Mouse (Mus musculus) megakaryocyte-erythroid progenitor cell, adult 5-6 weeks (primary cell): Measurements from ENCODE around the gene Zc3h18. TPM values are rescaled to one million over a fixed set of nuclear protein-coding genes. Genes with fewer than 3 reads are reported as not detected.
A peak's percentile ranks its signal among the peaks of the same experiment; 100 is the strongest.

Experiments
- ATAC-seq: replicated peaks from 2 replicates; pipeline ENCODE4 v1.8.0; 2016; ENCODE audit warnings: mild to moderate bottlenecking, inconsistent platforms; ENCODE audit not compliant: severe bottlenecking, poor library complexity, low FRiP score, low TSS enrichment
- total RNA-seq, 2 experiments: library from RNA; stranded (forward) in 1 of 2; stranded (reverse) in 1 of 2; fragments of 200-1000, 215-1000 nt in 1 of 2; fragments of >200 nt in 1 of 2; fragmentation: Nextera tagmentation in 1 of 2; gene quantifications; 2 replicates each; pipeline ENCODE4 v1.2.3; 2014 to 2017

The Zc3h18 gene
- total RNA-seq, 2 experiments from 2014 or later = 77.5 to 93.2 TPM

- no peak for ATAC-seq
Observed at GRCm38 (mm10) chr8:122345181-122346095, 31.0 kb upstream of the Zc3h18 start.

GRCm38 (mm10) chr8:122347811-122348552 lies 28.4 kb upstream of the Zc3h18 start:
- ATAC-seq = peak; percentile 22; the same call in 1 of the 2 replicates

GRCm38 (mm10) chr8:122349357-122350297 lies 26.8 kb upstream of the Zc3h18 start:
- ATAC-seq = peak; percentile 74

GRCm38 (mm10) chr8:122350309-122351089 lies 25.9 kb upstream of the Zc3h18 start:
- no peak for ATAC-seq

GRCm38 (mm10) chr8:122354157-122354556 lies 22.3 kb upstream of the Zc3h18 start:
- no peak for ATAC-seq

- no peak for ATAC-seq
Observed at GRCm38 (mm10) chr8:122355642-122356606, 20.5 kb upstream of the Zc3h18 start.

GRCm38 (mm10) chr8:122357202-122357601 lies 19.2 kb upstream of the Zc3h18 start:
- ATAC-seq = no peak

GRCm38 (mm10) chr8:122357641-122358040 lies 18.8 kb upstream of the Zc3h18 start:
- no peak for ATAC-seq

DNA sequence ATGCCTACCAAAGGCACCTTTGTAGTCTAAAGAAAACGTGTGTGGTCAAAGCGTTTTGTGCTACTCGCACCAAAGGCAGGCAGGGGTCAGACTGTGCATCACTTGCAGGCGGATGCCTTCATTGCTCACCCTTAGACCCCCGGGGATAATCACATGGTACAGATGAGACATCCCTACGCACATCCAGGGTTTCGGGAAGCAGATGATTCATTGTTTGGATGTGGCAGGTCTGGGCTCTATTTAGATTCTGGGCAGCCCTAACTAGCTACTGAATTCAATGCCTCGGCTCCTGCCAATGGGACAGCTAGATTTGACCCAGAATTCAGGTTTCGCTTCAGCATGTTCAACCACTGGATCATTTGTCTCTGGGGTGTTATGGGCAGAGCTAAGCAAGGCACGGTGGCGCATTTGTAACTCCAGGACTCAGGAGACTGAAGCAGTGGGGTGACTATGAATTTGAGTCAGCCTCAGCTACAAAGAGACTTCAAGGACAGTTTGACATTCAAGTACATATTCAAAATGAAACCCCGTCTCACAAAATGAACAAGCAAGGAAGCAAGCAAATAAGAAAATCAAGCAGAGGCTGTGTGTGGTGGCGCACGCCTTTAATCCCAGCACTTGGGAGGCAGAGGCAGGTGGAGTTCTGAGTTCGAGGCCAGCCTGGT lies 17.2 kb upstream of the Zc3h18 start:
- no peak for ATAC-seq

DNA sequence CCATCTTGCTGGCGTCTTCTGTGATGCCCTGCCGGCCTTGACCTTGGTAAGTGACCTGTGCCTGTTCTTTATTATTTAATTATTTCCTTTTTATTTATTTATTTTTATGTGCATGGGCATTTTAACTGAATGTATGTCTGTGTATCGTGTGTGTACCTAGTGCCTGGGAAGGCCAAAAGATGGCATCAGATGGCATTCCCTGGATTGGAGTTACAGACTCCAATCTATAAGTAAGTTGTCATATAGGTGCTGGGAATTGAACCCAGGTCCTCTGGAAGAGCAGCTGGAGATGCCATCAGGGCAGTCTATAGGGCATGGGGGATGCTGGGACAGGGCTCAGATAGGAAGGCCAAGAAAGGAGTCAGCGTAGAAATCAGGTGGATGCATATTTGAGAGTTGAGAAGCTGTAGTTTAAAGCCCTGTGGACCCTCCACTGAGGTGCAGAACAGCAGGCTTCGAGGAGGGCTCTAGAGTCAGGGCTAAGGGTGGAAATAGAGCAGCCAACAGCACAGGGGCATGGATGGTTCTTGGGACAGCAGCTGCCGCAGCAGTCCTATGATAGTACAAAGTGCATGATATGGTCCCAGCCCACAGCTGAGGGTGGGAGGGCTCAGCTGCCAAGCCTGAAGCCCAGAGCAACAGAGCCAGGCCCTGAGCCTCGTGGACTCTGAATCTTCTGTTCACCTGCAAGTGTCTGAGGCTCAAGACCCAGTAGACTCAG lies 15.6 kb upstream of the Zc3h18 start, which contains the start of gene Trhr2:
TSS of gene Trhr2 (minus strand) at position 51 of the 721 bp plus-strand sequence.
- ATAC-seq = no peak

DNA sequence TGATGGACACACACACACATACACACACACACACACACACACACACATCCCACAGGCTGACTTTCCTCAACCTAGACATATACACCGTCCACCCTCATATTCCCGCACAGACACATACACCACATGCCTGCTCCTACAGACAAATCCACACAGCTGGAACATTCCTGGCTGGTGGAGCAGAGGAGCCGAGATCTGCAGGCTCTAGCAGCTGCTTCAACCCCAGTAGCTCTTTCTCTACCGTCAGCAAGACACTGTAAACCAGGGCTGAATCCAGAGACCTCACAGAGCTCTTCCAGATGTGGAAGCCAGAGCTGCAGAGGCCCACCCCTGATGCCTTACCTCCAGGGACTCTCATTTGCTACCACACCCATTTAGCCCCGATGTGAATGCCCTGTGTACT lies 14.1 kb upstream of the Zc3h18 start:
- no peak for ATAC-seq

DNA sequence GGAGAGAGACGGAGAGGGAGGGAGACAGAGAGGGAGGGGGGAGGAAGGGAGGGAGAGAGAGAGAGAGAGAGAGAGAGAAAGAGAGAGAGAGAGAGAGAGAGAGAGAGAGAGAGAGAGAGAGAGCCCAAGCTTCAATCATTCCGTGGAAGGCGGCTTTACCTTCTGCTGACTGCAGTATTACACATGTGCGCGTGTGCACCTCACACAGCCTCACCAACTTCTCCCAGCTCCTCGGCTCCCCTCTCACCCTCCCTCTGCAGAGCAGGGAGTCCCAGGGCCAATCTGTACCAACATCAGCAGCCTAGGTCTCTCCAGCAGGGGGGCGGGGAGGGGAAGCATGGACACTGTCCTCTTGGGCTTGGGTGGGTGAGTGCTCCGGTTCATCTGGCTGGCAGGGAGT lies 13.4 kb upstream of the Zc3h18 start:
- no peak for ATAC-seq

DNA sequence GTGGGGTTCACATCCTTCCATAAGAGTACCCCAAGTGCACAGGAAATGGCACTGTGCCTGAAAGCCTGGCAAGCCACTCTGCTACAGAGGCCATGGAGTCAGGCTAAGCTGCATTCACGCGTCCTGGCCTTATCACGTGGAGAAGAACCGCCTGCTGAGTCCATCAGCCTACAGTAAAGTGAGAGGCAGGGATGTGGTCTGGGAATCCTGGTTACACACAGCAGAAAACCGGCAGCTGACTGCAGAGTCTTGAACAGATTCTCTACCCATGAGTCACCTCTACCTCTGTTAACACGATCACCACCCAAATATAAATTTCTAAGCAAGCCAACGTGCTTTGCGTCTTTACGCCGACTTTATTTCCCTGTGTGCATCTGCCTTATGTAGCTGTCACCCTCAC lies 7.9 kb upstream of the Zc3h18 start:
- no peak for ATAC-seq

GRCm38 (mm10) chr8:122369665-122370064 lies 6.7 kb upstream of the Zc3h18 start:
- ATAC-seq = peak; percentile 84

GRCm38 (mm10) chr8:122371706-122372105 lies 4.7 kb upstream of the Zc3h18 start:
- no peak for ATAC-seq

DNA sequence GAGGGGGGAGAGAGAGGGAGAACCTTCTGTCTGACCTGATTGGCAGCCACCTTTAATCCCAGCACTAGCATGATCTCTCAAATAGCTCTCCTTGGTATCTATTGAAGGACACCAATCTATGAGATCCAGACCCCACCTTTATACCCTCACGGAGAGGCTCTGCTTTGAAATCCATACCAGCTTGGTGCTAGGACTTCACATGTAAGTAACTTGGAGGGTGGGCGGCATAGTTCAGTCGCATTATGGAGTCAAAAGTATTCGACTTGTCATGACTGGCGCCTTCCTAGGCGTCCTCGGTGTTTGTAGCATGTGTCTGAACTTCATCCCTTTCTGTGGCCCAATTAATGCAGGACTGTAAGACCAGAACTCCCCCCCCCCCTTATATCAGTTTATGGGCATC lies 1.1 kb upstream of the Zc3h18 start:
- ATAC-seq = no peak
